Mouse (Mus musculus) right cerebral cortex, postnatal 14 days (tissue): ENCODE data around the gene Pam.
"Not testable (repeated sequence)": the region's sequence is repeated elsewhere in the genome, so short reads cannot be mapped to it uniquely, and the experiment has no call there.

ENCODE experiments used
- DNase-seq: peaks from one replicate; pipeline ENCODE4 v3.0.0; 2022

The Pam gene

DNA sequence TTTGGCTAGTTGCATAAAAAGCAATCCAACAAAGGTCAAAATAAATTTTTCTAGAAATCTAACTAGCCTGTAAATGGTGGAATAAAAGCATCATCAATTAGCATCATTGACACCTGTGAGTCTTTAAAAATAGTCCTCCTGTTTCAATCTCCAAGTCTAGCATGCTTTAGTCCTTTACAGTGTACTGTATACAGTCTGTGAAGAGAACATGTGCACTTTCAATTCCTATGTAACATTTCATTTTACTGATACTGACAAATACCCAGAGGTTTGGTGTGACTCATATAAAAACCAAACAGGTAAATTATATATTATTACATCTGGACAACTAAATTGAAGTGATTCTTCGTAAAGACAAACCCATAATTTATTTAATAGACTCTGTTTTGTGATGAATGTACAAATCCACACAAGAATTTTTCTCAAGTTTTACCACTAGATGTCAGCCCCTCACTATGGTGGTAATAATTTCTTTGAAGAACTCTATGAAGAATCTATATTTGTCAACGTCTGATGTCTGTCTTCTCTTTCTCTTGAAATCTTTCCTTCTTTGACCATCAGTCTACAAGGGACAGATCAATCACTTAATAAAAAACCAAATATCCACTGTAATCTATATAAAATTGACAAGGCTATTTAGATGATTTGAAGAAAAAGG, 286.1 kb downstream of the Pam start:
- no peak for DNase-seq

DNA sequence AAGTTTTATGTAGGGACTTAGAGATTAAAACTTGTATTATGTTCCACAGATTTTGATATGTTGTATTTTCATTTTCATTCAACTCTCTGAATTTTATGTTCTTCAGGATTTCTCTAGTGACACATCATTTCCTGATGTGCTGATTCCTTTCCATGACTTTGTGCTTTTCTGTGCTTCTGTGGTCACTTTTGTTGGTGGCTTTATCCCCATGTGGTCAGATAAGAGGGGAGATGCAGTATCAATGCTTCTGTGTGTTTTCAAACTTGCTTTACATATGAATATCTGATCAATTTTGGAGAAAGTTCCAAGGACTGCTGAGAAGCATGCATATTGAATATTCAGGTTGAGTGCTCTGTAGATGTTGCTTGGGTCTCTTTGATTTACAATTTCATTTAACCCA, 290.9 kb downstream of the Pam start:
- DNase-seq, result no peak

DNA sequence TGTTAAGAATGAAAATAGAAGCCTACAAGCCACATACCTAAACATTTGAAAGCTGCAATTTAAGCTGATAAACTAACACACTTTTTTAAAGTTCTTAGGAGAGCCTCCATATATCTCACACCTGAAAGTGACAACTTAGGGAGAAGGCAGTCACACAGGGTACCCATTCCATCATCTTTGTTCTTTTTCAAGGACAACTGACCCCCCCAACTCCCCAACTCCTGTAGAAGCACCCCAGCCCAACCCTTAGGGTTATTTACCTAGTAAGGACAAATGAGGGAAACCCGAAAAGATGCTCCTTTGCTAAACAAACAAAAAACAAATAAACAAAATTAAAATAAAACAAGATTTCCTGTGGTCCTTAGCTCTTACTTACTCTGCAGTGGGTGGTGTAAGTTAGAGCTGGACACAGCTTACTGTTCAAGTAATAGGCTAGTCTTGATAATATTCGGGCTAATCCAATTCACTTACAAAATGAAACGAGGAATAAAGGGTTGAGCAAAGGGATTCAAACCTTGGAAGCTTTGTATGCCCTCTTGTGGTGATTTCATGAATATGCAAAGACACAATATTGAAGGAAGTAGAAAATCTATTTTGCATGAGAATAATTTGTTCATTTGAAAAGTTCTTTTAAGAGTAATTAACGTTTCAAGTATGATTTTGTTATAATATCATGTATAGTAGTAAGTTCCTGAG, 293.1 kb downstream of the Pam start:
- no peak for DNase-seq

DNA sequence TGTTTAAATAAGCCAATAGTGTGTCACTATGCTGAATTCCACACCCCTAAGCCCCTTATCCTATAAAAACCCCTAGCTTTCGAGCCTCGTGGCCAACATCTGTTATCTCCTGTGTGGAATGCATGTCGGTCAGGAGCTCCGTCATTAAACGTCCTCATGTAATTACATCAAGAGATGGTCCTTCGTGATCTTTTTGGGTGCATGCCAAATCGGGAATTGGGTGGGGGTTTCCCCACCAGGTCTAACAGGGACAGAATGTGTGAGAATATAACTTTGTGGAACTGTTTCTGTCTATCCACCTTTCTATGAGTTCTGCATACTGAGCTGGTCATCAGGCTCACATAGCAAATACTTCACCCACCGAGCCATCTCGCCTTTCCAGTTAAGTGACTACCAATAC, 299.5 kb downstream of the Pam start:
- DNase-seq, result no peak

DNA sequence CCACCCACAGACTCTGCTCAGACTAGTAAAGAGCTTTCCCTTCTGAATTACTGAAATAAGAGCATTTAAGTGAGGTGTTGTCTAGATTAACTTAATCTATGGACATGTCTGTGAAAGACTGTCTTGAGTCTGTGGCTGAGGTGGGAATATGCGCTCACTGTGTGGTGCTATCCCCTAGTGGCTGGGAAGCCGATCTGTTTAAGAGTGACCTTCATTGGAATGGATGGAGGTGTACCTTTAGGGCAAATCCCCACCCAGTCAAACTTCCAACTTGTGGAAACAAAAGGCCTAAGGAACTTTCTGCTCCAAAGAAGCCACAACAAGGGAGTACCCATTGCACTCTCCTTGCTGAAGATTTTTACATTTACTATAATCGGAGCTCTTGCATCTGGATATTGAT, 301.3 kb downstream of the Pam start:
- DNase-seq, result no peak

DNA sequence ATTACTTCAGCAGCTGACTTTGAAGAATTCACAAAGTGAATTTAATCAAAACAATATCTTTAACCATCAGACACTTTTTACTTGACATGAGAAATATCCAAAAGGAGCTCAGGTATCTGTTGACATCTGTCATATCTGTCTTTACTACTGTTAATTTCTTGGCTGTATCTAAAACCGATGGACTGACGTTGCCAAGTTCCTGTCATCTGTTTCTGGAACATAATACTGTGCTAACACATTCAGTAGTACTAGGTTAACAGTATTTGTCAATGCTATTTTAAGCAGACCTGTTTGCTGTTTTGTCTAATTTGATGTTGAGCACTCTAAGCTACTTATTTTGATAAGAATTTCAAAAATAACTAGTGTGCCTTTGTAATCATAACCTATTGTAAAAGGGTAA, 307.0 kb downstream of the Pam start:
- no peak for DNase-seq

DNA sequence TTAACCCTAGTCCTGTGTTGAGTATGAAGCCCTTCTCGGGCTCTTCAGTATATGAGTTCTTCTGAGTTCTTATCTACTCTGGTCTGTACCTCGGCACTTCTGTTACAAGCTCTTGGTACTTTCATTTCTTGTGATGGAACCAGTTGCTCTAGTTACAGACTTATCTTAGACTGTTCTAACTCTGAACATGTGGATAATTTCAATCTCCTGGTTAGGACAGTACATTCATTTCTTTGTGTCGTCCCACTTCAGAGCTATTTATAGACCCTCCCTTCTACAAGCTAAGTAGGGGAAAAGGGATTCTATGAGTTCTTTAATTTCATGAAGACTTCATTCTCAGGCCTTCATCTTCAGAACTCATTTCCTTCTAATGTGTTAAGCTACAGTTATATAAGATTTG, 307.8 kb downstream of the Pam start:
- DNase-seq, result no peak

DNA sequence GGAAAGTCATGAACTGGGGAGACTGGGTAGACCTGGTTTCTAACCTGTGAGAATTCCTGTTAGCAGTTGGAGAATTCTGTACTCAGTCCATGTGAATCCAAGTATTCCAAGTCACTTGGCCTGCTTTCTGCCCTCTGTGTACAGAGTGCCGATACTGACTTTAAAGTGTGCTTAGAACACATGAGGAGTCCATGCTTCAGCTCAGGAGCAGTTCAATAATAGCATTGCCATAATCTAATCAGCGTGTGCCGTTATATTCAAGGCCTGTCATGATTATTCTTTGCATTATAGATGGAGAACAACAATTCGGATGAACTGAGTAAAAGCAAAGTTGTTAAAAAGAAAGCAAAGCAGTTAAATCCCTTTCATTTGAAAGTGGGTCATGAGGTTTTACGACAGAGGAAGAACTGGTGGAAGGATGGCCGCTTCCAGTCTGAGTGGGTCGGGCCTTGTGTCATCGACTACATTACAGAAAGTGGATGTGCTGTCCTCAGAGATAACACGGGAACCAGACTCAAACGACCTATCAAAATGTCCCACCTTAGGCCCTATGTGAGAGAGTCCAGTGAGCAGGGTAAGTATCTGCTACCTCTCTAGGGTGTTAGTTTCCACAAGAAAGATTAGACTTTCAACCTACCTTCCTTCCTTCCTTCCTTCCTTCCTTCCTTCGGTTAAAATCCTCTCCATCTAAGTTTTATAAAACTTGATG, 309.6 kb downstream of the Pam start:
- DNase-seq, result no peak

DNA sequence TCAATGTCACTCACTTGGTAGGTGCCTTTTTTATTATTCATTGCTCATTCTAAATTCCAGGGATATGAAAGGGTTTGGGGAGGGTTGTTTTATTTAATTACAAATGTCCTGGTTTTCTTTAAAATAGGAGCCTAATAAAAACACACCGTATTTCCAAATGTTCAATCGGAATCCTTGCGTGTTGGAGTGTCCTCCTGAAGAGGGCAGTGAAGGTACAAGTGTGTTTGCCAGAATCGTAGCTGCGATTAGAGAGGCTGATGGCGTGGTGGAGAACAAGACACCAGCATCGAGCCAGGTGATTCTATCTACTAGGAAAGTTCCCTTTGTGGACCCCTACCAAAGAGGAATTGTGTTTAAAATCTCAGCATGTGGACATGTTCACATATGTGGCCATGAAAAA, 310.5 kb downstream of the Pam start:
- DNase-seq, result no peak

DNA sequence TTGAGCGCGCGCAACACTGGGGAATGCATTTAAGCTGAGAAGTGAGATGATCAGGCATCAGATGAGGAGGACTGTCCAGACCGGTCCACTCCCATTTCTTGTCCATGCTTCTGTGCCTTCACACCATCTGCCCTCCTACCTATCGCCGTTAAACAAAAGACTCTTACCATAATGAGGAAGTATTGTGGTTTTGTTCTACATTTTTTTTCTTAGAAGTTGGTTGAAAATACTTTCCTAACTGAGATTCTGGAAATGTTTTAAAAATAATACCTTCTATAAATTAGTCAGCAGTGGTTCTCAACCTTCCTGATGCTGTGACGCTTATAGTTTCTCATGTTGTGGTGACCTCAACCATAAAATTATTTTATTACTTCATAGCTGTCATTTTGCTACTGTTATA, 313.8 kb downstream of the Pam start:
- DNase-seq, result no peak

DNA sequence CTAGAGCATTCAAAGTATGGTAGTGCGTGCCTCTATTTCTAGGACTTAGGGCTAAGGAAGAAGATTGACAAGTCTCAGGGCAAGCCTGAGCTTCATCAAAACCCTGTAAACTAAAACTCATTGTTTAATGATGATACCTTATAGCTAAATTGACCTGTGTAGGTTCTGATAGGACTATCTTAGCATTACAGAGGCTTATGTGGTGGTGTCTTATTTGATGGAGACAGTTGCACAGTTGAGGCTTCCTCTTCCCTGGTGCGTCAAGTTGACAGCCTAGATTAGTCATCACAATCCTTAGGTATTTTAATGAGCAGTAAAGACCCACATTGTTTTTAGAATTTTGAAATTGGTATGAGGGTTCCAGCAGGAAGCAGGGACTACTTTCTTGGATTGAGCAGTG, 321.5 kb downstream of the Pam start:
- no peak for DNase-seq

DNA sequence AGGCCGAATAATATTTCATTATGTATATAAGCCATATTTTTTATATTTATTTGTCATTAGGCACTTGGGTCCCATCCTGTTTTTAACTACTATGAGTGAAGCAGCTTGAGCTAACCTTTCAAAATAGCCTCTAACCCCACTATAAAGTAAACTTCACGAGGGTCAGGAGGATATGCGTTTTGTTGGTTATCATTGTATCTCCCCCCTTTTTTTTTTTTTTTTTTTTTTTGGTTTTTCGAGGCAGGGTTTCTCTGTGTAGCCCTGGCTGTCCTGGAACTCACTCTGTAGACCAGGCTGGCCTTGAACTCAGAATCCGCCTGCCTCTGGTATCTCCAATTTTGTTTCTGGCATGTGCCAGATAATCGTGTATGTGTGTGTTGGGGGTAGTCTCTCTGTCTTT, 322.1 kb downstream of the Pam start:
- no peak for DNase-seq

DNA sequence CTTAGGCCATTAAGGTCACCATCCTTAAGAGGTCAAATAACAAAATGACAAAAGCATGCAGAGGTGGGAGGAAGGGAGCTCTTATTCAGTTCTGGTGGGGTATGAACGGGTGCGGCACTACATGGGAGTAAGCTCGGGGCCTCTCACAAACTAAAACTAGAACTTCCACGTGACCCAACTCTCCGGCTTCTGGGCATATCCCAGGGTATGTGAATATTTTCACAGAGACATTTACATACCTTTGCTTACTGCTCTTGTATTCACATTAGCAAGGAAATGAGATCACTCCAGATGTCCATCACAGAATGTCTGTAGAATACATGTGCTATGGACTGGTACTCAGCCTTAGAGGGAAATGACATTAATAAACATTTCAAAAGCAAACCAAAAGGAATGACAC, 323.7 kb downstream of the Pam start:
- no peak for DNase-seq

DNA sequence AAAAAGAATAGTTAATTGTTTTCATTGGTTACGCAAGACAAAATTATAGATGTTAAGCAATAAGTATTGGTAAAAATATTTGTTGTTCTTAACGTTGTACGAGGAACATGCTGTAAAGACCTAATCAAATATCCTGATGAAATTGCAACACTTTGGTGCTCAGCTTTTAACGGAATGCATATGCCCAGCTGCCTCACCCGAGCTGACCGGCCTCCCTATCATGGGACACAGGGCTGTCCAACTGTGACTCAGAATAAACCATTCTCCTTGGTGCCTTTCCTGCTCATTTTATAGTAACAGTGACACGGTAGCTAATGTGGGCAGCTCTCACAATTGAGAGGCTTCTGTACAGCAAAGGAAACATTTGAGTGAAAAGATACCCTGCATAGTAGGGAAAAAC, 324.3 kb downstream of the Pam start:
- DNase-seq, result no peak

DNA sequence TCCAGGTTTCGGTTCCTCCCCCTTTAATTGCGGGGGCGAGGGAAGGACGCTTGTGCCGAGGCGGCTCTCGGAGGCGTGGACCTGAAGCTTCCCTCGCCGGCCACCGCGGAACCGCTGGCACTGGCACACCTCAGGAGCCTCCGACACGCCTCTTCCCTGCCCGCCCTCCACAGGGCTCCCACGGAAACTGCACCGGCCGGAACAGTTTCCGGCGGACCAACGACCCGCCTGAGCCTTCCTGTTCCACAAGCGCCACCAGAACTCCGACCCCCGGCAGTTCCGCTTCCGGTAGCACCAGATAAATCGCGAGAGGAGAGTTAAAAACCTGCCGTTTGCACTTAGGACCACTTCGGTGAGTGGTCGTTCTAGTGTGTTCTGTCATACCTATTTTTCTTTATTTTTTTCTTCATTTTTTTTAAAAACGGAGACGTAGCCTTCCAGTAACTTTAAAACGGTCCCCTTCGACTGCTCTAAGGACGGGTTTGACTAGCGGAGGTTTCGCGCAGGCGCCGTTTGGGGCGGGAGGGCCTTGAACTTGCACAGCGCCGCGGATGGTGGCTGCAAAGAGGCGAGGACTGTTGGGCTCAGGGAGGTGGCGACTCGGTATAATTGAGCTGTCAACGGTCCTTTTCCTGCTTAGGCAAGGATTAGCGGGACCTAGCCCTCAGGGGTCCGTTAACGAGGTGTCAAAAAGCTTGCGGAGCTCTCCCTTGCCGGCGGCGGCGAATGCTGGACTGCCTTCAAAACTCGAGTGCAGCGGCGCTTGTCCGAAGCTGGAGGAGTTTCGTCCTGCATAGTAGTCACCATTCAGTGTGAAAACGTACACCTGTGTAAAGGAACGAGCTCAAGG, 325.3 kb downstream of the Pam start, which contains the start of the genes Gin1 and Ppip5k2:
Gene Gin1 (plus strand): TSS at position 269 of the 850 bp plus-strand sequence.
Gene Ppip5k2 (minus strand): TSS at position 508 of the 850 bp plus-strand sequence.
- DNase-seq, result peak; percentile 95

DNA sequence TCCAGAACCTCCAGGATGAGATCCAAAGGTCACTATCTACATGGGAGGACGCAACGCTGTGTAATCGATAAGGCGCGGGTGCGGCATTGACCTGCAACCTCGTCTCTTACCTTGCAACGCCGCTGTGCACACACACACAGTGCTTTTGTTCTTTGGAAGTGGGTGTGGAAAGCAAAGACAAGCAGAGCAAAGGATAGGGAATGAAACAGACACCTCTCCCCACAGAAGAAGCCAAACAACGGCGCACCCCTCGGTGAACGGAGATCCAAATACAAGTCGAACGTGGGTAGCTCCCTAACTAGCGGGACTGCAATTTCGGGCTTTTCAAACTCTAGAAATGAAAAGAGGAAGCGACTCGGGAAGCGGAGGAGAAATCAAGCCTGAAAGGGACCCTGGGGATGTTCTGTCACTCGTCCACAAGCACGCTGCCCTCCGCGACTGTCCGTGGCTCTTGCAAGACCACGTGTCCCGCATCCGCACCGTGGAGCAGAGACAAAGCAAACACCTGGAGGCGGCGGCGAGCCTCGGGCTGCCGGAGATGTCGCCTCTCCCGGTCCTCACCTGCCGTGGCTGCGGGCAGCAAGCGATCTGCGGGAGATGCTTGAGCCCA, 326.0 kb downstream of the Pam start:
- no peak for DNase-seq

DNA sequence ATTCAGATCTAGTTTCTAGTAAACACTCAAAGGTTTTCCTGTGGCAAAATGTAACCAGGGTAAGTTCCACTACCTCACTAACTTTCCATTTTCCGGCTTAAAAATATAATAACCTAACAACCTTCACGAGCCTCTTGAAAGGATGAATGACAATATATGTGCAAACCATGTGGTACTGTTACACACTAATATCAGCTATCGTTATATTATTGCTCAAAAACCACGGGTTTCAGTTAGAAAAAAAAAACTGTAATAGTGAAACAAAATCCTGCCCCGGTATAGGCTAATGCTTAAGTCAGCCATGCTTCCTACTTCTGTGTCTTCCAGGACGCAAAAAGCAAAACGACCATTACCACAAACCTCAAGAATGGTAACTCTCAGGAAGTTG, 326.5 kb downstream of the Pam start:
- DNase-seq, result no peak

DNA sequence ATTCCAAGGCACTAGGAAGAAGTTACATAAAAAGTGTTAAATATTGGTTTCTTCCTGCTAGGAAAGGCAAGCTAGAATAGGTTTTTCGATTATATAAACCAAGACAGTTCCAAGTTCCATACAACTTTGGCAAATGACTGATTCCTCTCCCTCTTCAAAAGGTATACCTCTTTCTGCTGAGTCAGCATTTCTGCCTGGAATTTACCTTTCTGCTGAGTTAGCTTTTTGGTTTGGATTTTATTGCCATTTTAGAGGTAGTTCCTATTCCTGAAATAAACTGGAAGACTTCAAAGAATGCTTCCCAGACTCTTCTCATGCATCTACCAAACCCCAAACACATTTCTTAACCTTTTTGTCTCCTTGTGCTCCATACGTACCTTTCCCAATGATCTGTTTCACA, 327.4 kb downstream of the Pam start:
- no peak for DNase-seq

DNA sequence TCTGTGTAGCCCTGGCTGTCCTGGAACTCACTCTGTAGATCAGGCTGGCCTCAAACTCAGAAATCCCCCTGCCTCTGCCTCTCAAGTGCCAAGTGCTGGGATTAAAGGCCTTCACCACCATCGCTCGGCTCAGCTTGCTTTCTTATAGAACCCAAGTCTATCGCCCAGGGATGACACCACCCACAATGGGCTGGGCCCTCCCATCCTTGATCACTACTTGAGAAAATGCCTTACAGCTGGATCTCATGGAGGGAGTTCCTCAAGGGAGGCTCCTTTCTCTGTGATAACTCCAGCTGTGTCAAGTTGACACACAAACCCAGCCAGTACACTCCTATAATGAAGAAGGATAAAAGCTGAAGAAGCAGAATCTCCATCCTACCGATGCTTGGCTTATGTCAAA, 329.7 kb downstream of the Pam start:
- not testable (repeated sequence) for DNase-seq

DNA sequence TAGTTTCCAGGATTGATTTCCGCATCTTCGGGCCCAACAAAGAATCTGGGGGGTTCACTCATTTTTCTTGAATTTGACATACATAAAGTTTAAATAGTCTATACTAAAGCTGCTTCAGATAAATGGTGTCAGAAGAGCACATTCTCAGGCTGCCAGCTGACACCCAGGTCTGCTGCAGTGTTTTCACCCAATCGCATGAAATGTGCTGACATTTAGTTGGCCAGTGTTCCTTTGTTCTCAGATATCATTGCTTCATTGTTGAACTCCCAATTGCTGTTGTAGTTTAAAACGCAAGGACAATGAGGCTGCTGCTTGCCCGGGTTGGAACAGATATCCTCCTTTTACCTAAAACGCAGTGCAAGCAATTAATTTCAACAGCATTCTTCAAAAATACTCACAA, 334.0 kb downstream of the Pam start:
- DNase-seq, result no peak

DNA sequence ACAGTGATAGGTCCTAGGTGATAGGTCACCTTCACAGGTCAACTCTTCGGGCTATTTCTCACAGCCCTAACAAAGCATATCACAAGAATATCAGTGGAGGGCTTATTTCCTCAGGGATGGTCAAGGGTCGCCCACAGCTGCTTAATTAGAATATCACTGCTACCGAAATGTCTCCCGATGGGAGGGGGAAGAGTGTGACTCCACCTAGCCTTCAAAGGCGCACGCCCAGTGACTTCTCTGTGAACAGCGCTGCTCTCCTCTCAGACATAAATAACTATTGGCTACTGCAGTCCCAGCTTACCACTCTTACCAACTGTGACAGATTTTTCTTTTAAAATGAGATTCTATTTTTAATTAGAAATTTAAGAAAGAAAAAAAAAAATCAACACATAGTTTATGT, 334.8 kb downstream of the Pam start:
- DNase-seq, result no peak

DNA sequence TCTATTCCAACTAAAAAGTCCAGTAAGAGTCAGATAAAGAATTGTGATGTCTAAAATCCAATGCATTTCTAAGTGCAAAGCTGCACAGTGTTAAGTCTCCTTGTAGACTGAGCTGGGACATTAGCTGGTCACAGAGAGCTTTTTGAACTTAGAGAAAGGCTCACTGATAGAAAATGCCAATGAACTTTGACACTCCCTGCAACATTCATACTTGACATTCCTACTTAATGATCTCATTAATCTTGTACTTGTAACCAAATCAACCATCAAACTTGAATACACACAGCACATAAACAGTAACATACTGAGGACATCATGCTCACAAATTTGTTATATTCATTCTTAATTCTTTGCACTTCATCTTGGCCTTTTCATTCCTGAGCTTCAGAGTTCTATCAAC, 335.6 kb downstream of the Pam start:
- no peak for DNase-seq

DNA sequence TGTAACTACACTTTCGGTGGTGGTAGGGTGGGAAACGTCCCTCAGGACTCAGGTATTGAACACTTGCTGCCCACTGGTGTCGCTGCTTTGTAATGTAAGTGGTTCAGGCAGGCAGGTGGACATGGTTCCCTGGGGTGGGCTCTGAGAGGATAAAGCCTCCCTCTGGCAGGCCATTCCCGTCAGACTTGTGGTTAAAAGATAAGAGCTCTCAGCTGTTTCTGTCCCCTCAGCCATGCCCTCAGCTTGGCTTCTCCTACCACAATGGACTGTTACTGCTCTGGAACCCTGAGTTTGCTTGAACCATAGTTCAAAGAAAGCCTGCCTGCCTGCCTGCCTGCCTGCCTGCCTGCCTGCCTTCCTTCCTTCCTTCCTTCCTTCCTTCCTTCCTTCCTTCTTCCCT, 341.1 kb downstream of the Pam start:
- no peak for DNase-seq
